Mouse (Mus musculus): ENCODE data around the gene Pdx1. TPM values are rescaled to one million over a fixed set of nuclear protein-coding genes. Genes with fewer than 3 reads are reported as not detected.

Gene Pdx1
- polyA plus RNA-seq, 1 experiment from 2014 or later = not detected

- Histone ChIP-seq H3K27ac (replicated peaks; ENCODE audit: low read depth, low read length) (no peak overlapping the region), H3K4me3 (ENCODE audit: low read depth, low read length) (no peak overlapping the region), H3K36me3 (replicated peaks; ENCODE audit: control insufficient read depth, insufficient read depth, low read depth, low read length) (no peaks in the 10 kb centered on the region), H3K4me2 (ENCODE audit: low read depth, low read length) (no peak overlapping the region), H3K9ac (replicated peaks; ENCODE audit: low read length) (no peak overlapping the region), H3K27me3 (ENCODE audit: control insufficient read depth, insufficient read depth, low read length) (peaks cover 97% of the 10 kb centered on the region), H3K4me1 (ENCODE audit: control insufficient read depth, insufficient read depth, low read length) (peaks cover 7% of the 10 kb centered on the region; the same call in 1 of the 2 replicates), H3K9me3 (replicated peaks; ENCODE audit: control insufficient read depth, low read length) (no peaks in the 10 kb centered on the region)
- DNase-seq (ENCODE audit: low spot score) (no peak), ATAC-seq (replicated peaks; ENCODE audit: insufficient number of reproducible peaks, low FRiP score, low TSS enrichment, low read depth) (no peak)
- 2% methylated on average over 8 of the region's 8 CpGs for WGBS
Observed at GRCm38 (mm10) chr5:147302141-147302540, 32.4 kb downstream of the Pdx1 start.

GRCm38 (mm10) chr5:147302746-147303400, 33.1 kb downstream of the Pdx1 start:
- peaks cover 94% of the 10 kb centered on the region for H3K27me3 ChIP-seq (ENCODE audit: control insufficient read depth, insufficient read depth, low read length)
- H3K4me2 ChIP-seq (ENCODE audit: low read depth, low read length) = no peak overlapping the region
- WGBS = 3% methylated on average over 13 of the region's 13 CpGs
- no peaks in the 10 kb centered on the region for H3K36me3 ChIP-seq (replicated peaks; ENCODE audit: control insufficient read depth, insufficient read depth, low read depth, low read length)
- no peak for ATAC-seq (replicated peaks; ENCODE audit: insufficient number of reproducible peaks, low FRiP score, low TSS enrichment, low read depth)
- H3K4me3 ChIP-seq (ENCODE audit: low read depth, low read length) = no peak overlapping the region
- no peak overlapping the region for H3K27ac ChIP-seq (replicated peaks; ENCODE audit: low read depth, low read length)
- H3K4me1 ChIP-seq (ENCODE audit: control insufficient read depth, insufficient read depth, low read length) = peaks cover 7% of the 10 kb centered on the region; the same call in 1 of the 2 replicates
- no peak overlapping the region for H3K9ac ChIP-seq (replicated peaks; ENCODE audit: low read length)
- no peak for DNase-seq (ENCODE audit: low spot score)
- H3K9me3 ChIP-seq (replicated peaks; ENCODE audit: control insufficient read depth, low read length) = no peaks in the 10 kb centered on the region

DNA sequence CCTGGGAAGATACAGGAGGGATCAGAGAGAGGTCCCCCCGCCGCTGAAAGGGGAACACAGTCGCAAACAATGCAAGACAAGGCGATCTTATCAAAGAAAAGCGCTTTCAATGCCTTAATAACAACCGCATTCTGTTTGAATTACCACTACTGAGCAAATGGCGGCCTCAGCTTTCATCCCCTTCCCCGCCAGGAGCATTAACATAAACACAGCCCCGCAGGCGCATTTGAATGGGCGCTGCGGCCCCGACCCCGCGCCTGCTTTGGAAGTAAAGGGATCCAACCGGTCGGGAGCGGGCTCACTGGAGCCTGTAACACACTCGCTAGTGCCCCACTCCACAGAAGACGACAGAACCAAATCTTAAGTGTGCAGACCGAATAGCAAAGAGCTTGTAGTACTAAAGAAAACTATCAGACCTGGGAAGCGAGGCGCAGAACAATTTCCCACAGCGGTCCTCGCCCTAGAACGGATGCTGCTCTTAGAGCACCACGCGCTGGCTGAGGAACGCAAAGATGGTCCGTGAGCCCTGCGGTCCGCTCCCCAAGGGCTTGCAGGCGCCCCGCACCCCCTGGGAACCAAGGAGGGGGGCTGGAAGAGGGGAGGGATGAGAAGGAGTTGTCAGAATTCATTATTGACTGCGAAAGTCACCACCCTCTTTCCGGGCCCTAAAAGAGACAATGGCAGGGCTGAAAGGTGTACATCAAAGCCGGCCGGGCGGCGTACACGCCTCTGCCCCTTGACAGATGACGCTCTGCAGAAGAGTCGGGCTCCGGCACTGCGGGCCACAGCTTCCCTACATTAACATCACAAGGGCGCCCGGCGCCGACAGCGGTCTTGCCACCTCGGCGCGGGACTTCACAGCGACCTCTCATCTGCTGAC, 34.8 kb downstream of the Pdx1 start:
- WGBS = under 1% methylated on average over 54 of the region's 54 CpGs
- no peak overlapping the region for H3K27ac ChIP-seq (replicated peaks; ENCODE audit: low read depth, low read length)
- no peak overlapping the region for H3K4me2 ChIP-seq (ENCODE audit: low read depth, low read length)
- H3K4me3 ChIP-seq (ENCODE audit: low read depth, low read length) = no peak overlapping the region
- peaks cover 90% of the 10 kb centered on the region for H3K27me3 ChIP-seq (ENCODE audit: control insufficient read depth, insufficient read depth, low read length)
- ATAC-seq (replicated peaks; ENCODE audit: insufficient number of reproducible peaks, low FRiP score, low TSS enrichment, low read depth) (no peak), DNase-seq (ENCODE audit: low spot score) (no peak)
- H3K36me3 ChIP-seq (replicated peaks; ENCODE audit: control insufficient read depth, insufficient read depth, low read depth, low read length) = no peaks in the 10 kb centered on the region
- no peak overlapping the region for H3K9ac ChIP-seq (replicated peaks; ENCODE audit: low read length)
- H3K9me3 ChIP-seq (replicated peaks; ENCODE audit: control insufficient read depth, low read length) = no peaks in the 10 kb centered on the region
- peaks cover 7% of the 10 kb centered on the region; the same call in 1 of the 2 replicates for H3K4me1 ChIP-seq (ENCODE audit: control insufficient read depth, insufficient read depth, low read length)

- Histone ChIP-seq H3K4me2 (ENCODE audit: low read depth, low read length) (no peak overlapping the region), H3K27ac (replicated peaks; ENCODE audit: low read depth, low read length) (no peak overlapping the region), H3K9me3 (replicated peaks; ENCODE audit: control insufficient read depth, low read length) (no peaks in the 10 kb centered on the region), H3K4me1 (ENCODE audit: control insufficient read depth, insufficient read depth, low read length) (peaks cover 7% of the 10 kb centered on the region; the same call in 1 of the 2 replicates), H3K36me3 (replicated peaks; ENCODE audit: control insufficient read depth, insufficient read depth, low read depth, low read length) (no peaks in the 10 kb centered on the region), H3K9ac (replicated peaks; ENCODE audit: low read length) (no peak overlapping the region), H3K4me3 (ENCODE audit: low read depth, low read length) (no peak overlapping the region), H3K27me3 (ENCODE audit: control insufficient read depth, insufficient read depth, low read length) (peaks cover 89% of the 10 kb centered on the region)
- WGBS = 1% methylated on average over 16 of the region's 16 CpGs
- ATAC-seq (replicated peaks; ENCODE audit: insufficient number of reproducible peaks, low FRiP score, low TSS enrichment, low read depth) (no peak), DNase-seq (ENCODE audit: low spot score) (no peak)
Observed at GRCm38 (mm10) chr5:147305166-147305565, 35.4 kb downstream of the Pdx1 start.

DNA sequence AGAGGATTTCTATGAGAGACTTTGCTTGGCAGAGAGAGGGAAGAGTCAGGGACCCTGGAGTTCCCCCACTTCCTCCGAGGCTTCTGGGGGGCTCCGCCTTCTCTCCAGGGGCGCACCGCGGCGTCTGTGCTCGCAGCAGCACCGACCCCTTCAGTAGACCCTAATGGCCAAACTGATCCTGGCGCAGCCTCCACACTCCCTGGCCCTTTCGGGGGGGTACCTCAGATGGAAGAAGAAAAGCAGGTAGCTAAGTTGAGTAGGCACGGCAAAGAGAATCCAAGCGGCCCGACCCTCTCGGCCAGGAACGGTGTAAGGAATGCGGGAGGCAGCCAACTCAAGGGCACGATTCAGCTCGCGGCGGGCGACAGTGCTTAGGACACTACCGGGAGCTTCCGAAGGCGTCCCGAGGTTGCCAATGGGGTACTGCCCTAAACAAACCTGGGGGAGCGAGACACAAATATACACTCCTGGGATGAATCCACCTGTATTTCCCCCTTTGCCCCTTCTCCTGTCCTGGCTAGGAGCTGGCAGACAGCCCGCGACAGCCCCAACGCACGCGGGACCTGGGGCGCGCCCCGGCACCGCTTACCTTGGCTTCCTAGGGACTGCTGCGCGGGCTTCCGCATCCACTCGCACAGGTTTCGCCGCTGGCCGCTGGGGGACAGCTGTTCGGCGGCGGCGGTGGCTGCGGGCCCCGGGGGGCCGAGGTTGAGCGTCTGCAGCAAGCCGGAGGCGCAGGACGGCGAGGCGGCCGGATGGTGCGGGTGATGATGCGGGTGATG, 36.3 kb downstream of the Pdx1 start:
- under 1% methylated on average over 58 of the region's 58 CpGs for WGBS
- H3K4me1 ChIP-seq (ENCODE audit: control insufficient read depth, insufficient read depth, low read length) = peaks cover 7% of the 10 kb centered on the region; the same call in 1 of the 2 replicates
- H3K27me3 ChIP-seq (ENCODE audit: control insufficient read depth, insufficient read depth, low read length) = peaks cover 90% of the 10 kb centered on the region
- no peaks in the 10 kb centered on the region for H3K9me3 ChIP-seq (replicated peaks; ENCODE audit: control insufficient read depth, low read length)
- no peak for DNase-seq (ENCODE audit: low spot score)
- H3K4me3 ChIP-seq (ENCODE audit: low read depth, low read length) = no peak overlapping the region
- H3K4me2 ChIP-seq (ENCODE audit: low read depth, low read length) = no peak overlapping the region
- H3K36me3 ChIP-seq (replicated peaks; ENCODE audit: control insufficient read depth, insufficient read depth, low read depth, low read length) = no peaks in the 10 kb centered on the region
- H3K27ac ChIP-seq (replicated peaks; ENCODE audit: low read depth, low read length) = no peak overlapping the region
- no peak overlapping the region for H3K9ac ChIP-seq (replicated peaks; ENCODE audit: low read length)
- no peak for ATAC-seq (replicated peaks; ENCODE audit: insufficient number of reproducible peaks, low FRiP score, low TSS enrichment, low read depth)

- no peak within 1 kb of the TSS for H3K4me3 ChIP-seq (ENCODE audit: low read depth, low read length)
- no peaks in the 10 kb centered on the region for H3K9me3 ChIP-seq (replicated peaks; ENCODE audit: control insufficient read depth, low read length)
- no peak for DNase-seq (ENCODE audit: low spot score)
- under 1% methylated on average over 63 of the region's 63 CpGs for WGBS
- H3K4me1 ChIP-seq (ENCODE audit: control insufficient read depth, insufficient read depth, low read length) = peaks cover 7% of the 10 kb centered on the region; the same call in 1 of the 2 replicates
- ATAC-seq (replicated peaks; ENCODE audit: insufficient number of reproducible peaks, low FRiP score, low TSS enrichment, low read depth) = no peak
- H3K36me3 ChIP-seq (replicated peaks; ENCODE audit: control insufficient read depth, insufficient read depth, low read depth, low read length) = no peaks in the 10 kb centered on the region
- peaks cover 91% of the 10 kb centered on the region for H3K27me3 ChIP-seq (ENCODE audit: control insufficient read depth, insufficient read depth, low read length)
- 0 out of 2 replicates have a peak within 1 kb of the TSS, but pooled peaks have one; percentile 4 for H3K4me2 ChIP-seq (ENCODE audit: low read depth, low read length)
- H3K9ac ChIP-seq (replicated peaks; ENCODE audit: low read length) = no peak within 1 kb of the TSS
- H3K27ac ChIP-seq (replicated peaks; ENCODE audit: low read depth, low read length) = no peak within 1 kb of the TSS
Observed at GRCm38 (mm10) chr5:147306638-147307397, 37.1 kb downstream of the Pdx1 start, which contains the start of gene Cdx2. TSS of gene Cdx2 (minus strand) at chr5:147307270.

GRCm38 (mm10) chr5:147307398-147307785, 37.6 kb downstream of the Pdx1 start:
- Histone ChIP-seq H3K9me3 (replicated peaks; ENCODE audit: control insufficient read depth, low read length) (no peaks in the 10 kb centered on the region), H3K9ac (replicated peaks; ENCODE audit: low read length) (no peak overlapping the region), H3K36me3 (replicated peaks; ENCODE audit: control insufficient read depth, insufficient read depth, low read depth, low read length) (no peaks in the 10 kb centered on the region), H3K4me3 (ENCODE audit: low read depth, low read length) (no peak overlapping the region), H3K27ac (replicated peaks; ENCODE audit: low read depth, low read length) (no peak overlapping the region), H3K27me3 (ENCODE audit: control insufficient read depth, insufficient read depth, low read length) (peaks cover 91% of the 10 kb centered on the region), H3K4me1 (ENCODE audit: control insufficient read depth, insufficient read depth, low read length) (peaks cover 7% of the 10 kb centered on the region; the same call in 1 of the 2 replicates), H3K4me2 (ENCODE audit: low read depth, low read length) (no peak overlapping the region)
- DNase-seq (ENCODE audit: low spot score) (no peak), ATAC-seq (replicated peaks; ENCODE audit: insufficient number of reproducible peaks, low FRiP score, low TSS enrichment, low read depth) (no peak)
- 1% methylated on average over 12 of the region's 12 CpGs for WGBS

All from embryonic facial prominence, embryonic 11.5 days (tissue).